Mouse (Mus musculus): ENCODE results near the gene Napa. TPM values are rescaled to one million over a fixed set of nuclear protein-coding genes. Genes with fewer than 3 reads are reported as not detected.

Napa gene
- total RNA-seq, 2 experiments from 2014 or later, result 143 to 167 TPM

- no peak for DNase-seq
These were observed 32.8 kb downstream of the Napa start for GRCm38 (mm10) chr7:16130956-16131634.

DNA sequence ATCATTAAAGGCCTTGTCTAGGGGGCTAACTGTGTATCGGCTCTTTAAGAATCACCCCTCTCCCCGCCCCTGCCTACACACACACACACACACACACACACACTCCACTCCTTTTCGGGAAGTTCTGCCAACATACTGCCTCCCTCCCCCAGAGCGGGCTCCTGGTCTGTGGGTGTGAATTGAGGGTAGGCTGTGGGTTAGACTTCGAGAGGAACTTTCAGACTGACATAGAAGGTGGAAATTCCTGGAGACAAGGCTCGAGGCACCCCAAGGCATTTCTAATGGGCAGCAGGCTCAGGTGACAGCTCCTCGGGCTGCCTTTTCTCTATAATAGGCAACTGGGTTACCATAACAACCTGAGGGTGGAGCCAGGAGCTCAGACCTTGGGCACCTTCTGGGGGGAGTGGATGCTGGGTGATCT, 33.9 kb downstream of the Napa start:
- no peak for DNase-seq

DNA sequence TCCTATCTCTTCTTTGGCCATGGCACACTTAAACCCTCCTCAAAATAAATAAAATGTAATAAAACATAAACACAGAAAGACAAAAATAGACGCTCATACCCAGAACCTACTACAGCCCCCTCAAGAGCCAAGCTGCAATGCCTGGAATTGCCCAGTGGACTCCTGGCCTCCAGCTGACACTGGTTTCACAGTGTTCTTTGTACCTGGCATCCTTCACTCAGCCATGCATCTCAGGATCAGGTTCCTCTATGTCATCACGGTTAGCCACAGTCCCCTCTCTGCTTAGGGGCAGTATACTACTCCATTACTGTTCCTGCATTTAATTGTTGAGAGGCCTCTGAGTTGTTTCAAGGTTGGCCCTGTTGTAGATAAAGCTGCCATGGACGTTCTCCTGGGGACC, 34.7 kb downstream of the Napa start:
- DNase-seq, result no peak

GRCm38 (mm10) chr7:16133691-16134090, 35.4 kb downstream of the Napa start:
- DNase-seq, result no peak

- DNase-seq, result no peak
These were observed 36.7 kb downstream of the Napa start for GRCm38 (mm10) chr7:16134951-16135392.

GRCm38 (mm10) chr7:16146489-16147410, 48.5 kb downstream of the Napa start:
- DNase-seq, result no peak

- DNase-seq, result peak; percentile 77 to 85
These were observed 49.4 kb downstream of the Napa start for GRCm38 (mm10) chr7:16147643-16148042.

DNA sequence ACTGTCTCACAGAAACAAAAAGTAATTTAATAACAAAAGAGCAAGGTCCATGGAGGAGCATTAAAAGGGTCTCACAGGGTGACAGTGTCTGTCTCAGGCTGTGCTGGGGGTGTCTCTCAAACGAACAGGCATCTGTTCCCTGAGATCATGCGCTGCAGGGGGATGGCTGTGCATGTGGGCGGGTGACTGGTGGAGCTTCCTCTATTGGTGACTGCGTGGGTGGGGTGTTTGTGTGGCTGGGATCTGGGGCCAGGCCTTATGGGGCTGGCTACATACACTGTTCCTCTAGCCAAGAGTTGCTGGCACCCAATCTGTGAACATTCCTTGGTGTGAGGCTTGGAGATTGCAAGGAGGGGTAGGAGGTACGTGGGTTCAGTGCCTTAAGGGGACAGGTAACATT, 51.0 kb downstream of the Napa start:
- DNase-seq, result no peak

DNA sequence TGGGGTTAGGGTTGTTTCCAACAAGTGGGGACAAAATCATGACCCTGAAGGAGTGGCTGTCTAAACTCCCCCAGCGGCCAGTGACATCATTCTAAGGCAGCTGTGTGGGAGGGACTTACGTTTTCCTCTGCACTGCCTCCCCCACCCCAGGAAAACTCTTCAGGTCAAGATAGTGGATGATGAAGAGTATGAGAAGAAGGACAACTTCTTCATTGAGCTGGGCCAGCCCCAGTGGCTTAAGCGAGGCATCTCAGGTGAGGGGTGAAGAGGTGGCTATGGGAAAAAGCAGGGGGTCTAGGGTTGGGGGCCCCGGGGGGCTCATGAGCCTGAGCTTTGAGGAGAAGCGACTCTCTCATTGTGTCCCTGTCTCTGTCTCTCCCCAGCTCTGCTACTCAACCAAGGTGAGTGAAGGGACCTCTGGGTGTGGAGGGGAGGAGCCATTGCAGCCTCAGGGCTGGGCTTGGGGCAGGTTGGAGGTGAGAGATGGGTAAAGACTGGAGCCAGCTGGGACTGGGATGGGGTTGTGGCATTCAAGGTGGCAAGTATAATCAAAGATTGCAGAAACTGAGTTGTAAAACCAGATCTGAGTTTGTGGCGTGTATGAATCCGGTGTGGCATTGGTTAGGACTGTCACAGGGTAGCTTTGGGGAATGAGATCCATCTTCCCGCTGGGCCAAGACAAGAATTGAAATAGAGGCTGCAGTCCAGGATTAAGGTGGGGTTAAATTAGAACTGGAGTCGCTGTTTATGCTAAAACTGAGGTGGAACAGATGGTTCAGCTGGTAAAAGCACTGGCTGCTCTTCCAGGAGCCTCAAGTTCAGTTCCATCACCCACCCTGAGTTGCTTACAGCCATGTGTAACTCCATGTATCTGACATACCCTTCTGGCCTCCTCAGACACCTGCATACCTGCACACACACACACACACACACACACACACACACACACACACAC, 52.2 kb downstream of the Napa start:
- DNase-seq, result no peak

DNA sequence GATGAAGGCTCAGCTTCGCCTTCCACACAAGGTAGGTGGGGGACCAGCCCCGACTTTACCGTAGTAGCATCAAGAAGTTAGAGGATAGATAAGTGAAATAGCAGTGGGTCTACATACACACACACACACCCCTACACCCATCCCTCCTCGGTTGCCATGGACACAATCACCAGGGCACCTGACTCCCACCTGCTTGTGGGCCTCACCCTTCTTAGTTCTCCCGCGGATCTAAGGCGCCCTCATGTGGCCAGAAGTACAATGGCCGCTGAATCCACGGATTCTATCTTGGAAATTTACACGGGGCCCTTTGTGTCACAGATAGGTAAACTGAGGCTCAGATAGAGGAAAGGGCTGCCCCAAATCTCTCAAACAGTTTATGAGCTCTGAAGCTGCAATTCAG, 55.3 kb downstream of the Napa start:
- DNase-seq, result peak; percentile 53 to 57

DNA sequence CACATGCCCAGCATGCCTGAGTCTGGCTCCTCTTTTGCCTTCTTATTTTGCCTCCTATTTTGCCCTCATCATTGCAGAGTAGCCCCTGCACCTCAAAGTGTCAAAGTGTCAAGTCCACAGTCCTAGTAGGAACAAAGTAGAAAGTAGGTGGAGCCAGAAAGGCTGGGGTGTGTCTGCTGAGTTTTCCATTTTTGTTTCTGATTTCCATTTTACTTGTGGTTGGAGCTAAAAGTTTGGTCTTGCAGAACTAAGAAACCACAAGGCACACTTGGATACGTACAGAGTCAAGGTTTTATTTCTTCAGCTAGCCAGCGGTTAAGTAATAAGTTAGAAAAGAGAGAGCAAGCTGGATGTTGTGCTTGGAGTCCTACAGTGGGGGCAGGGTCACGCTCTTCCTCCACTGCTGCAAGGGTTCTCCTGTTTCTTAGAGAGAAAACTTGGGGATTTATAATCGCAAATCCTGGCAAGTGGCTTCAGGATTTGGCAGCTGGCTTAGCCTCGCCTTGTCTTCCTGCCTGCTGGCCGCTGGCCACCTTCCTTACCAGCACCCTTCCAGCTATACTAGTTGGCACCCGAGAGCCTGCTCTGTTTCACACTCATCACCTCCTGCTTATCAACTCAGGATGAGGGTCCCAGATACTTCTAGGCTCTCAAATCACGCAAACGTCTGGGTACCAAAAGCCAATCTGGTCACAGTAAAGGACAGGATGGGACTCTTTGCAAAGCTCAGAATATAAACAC, 57.0 kb downstream of the Napa start:
- peak in 1 of 2 experiments; percentile 36 for DNase-seq

DNA sequence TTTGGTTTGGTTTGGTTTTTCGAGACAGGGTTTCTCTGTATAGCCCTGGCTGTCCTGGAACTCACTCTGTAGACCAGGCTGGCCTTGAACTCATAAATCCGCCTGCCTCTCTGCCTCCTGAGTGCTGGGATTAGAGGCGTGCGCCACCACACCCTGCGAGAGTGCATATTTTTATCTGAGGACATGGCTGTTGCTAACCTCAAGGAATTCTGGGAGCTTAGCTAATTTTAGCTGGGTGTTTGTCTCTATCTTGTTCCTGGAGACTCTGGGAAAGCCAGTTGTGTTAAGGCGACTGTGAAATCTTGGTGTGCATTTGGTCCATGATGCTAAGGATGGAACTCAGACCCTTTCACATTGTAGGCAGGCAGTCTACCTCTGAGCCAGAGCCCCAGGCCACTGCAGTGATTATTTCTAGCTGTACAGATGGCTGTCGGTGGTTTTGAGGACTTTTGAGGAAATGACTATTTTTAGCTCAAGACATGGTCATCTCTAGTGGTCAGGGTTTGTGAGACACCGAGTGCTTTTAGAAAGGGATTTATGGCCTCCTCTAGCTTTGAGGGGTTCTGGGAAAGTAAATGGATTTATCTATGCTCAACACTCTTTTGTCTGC, 58.0 kb downstream of the Napa start:
- no peak for DNase-seq

- DNase-seq, result no peak
These were observed 60.5 kb downstream of the Napa start for GRCm38 (mm10) chr7:16158735-16159134.

DNA sequence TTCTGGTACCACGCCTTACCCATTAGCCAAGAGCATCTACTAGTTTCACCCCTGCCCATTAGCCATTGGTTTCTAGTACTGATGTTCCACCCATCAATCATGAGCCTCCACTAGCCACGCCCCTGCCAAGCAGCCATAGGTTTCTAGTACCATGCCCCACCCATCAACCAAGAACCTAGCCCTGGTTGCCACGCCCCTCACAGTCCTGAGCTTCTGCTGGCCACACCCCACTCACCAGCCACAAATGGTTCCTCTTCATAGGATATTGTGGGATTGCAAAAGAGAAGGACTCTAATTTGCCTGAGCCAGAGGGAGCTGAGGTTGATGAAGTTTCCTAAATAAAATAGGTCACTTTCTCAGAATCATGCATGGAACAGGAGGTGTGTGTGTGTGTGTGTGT, 62.4 kb downstream of the Napa start:
- no peak for DNase-seq

- no peak for DNase-seq
These were observed 63.0 kb downstream of the Napa start for GRCm38 (mm10) chr7:16161302-16161701.

DNA sequence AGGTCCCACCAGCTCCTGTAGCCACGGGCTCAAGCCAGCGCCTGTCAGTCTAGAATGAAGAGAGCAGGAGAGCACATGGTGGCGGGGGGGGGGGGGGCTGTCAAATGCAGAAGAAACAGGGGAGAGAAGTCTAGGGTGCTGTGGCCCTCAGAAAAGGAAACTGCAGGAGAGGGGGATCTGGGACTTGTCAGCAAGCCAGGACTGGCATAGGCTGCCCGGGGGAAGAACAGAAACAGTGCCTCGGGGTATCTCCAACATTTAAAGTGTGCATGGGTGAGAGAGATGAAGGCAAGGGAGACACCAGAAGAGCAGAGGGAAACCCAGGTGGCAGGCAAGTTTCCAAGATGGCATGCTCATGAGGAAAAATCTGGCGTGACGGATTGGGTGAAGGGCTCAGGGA, 63.8 kb downstream of the Napa start:
- DNase-seq, result no peak

Other genes starting within 250 kb of the Napa start
- gene Crx, start 218.5 kb upstream of the Napa start, total RNA-seq (2021), result not detected
- gene Crxos, start 215.8 kb upstream of the Napa start, total RNA-seq (2021), result not detected
- gene Selenow, start 176.1 kb upstream of the Napa start, total RNA-seq (2021), result 100 to 1,000 TPM; 174 to 216 TPM
- gene Nop53, start 152.4 kb upstream of the Napa start, total RNA-seq (2021), result 100 to 1,000 TPM; 181 to 189 TPM
- gene Ehd2, start 130.9 kb upstream of the Napa start, total RNA-seq (2021), result 10 to 100 TPM; 36.7 to 85.9 TPM
- gene Bicra, start 50.5 kb upstream of the Napa start, total RNA-seq (2021), result 1 to 10 TPM; 9.4 to 9.9 TPM
- under 1 TPM; 0.10 to 0.13 TPM for gene Zfp541, start 36.6 kb upstream of the Napa start, total RNA-seq (2021)
- 10 to 100 TPM; 20.0 to 22.6 TPM for gene Kptn, start 21.4 kb downstream of the Napa start, total RNA-seq (2021)
- 1 to 10 TPM; 1.7 to 2.6 TPM for gene Slc8a2, start 31.4 kb downstream of the Napa start, total RNA-seq (2021)
- 10 to 100 TPM; 11.6 to 14.0 TPM for gene Meis3, start 76.6 kb downstream of the Napa start, total RNA-seq (2021)
- gene Dhx34, start 123.6 kb downstream of the Napa start, total RNA-seq (2021), result 10 to 100 TPM; 11.8 to 14.2 TPM
- gene C5ar2, start 145.7 kb downstream of the Napa start, total RNA-seq (2021), result under 1 TPM; 0.43 to 0.50 TPM
- gene C5ar1, start 161.1 kb downstream of the Napa start, total RNA-seq (2021), result 1 to 10 TPM; 3.5 to 9.4 TPM
- 10 to 100 TPM; 17.1 to 22.6 TPM for gene Inafm1, start 175.2 kb downstream of the Napa start, total RNA-seq (2021)
- gene Ccdc9, start 188.3 kb downstream of the Napa start, total RNA-seq (2021), result 10 to 100 TPM; 59.5 to 73.6 TPM
- 1 to 10 TPM; 3.6 to 4.7 TPM for gene Bbc3, start 209.9 kb downstream of the Napa start, total RNA-seq (2021)